Mouse (Mus musculus) liver, postnatal 0 days (tissue): ENCODE data around the gene Dnajb3. TPM values are rescaled to one million over a fixed set of nuclear protein-coding genes. Genes with fewer than 3 reads are reported as not detected.
A peak's percentile ranks its signal among the peaks of the same experiment; 100 is the strongest.
"Not testable (repeated sequence)": the region's sequence is repeated elsewhere in the genome, so short reads cannot be mapped to it uniquely, and the experiment has no call there.

Experiments
- ATAC-seq: fragments of 200-750 bp; cut with Nextera tagmentation; 2 replicates; pipeline ENCODE4 v1.8.0; 2017; ENCODE audit warnings: mild to moderate bottlenecking, moderate library complexity
- DNase-seq: peaks from one replicate; pipeline ENCODE4 v3.0.0-alpha.2; 2016
- H3K27ac ChIP-seq: fragments of 300-500 bp; sonication (generic); 2 replicates; pipeline ENCODE4 v1.5.1; 2014; ENCODE audit warnings: antibody characterized with exemption, moderate library complexity, mild to moderate bottlenecking, low read depth
- H3K27me3 ChIP-seq: fragments of 300-500 bp; sonication (generic); 2 replicates; pipeline ENCODE4 v1.6.1; 2014; ENCODE audit warnings: low read length, control low read depth, mixed read lengths; ENCODE audit not compliant: insufficient read depth
- H3K36me3 ChIP-seq: fragments of 300-500 bp; sonication (generic); replicated peaks from 2 replicates; pipeline ENCODE4 v1.6.1; 2014; ENCODE audit warnings: mild to moderate bottlenecking, control low read depth, low read length, moderate library complexity, mixed read lengths; ENCODE audit not compliant: insufficient read depth
- H3K4me1 ChIP-seq: fragments of 300-500 bp; sonication (generic); 2 replicates; pipeline ENCODE4 v1.6.1; 2014; ENCODE audit warnings: antibody characterized with exemption, mild to moderate bottlenecking, control low read depth; ENCODE audit not compliant: insufficient read depth
- H3K4me2 ChIP-seq: fragments of 300-500 bp; sonication (generic); 2 replicates; pipeline ENCODE4 v1.6.1; 2014; ENCODE audit warnings: low read depth, mild to moderate bottlenecking, low read length, moderate library complexity, mixed read lengths
- H3K4me3 ChIP-seq: fragments of 300-500 bp; sonication (generic); 2 replicates; pipeline ENCODE4 v1.5.1; 2014; ENCODE audit warnings: low read depth, low read length
- H3K9ac ChIP-seq: fragments of 300-500 bp; sonication (generic); replicated peaks from 2 replicates; pipeline ENCODE4 v1.6.1; 2014; ENCODE audit warnings: mild to moderate bottlenecking, moderate library complexity
- H3K9me3 ChIP-seq: fragments of 300-500 bp; sonication (generic); 2 replicates; pipeline ENCODE4 v1.6.1; 2016; ENCODE audit warnings: mild to moderate bottlenecking, control low read depth, low read length, mixed read lengths
- CTCF ChIP-seq: sonication (generic); IDR thresholded peaks from 2 replicates; pipeline ENCODE4 v1.5.1; 2016; ENCODE audit warnings: antibody characterized with exemption, low read depth
- EP300 ChIP-seq: IDR thresholded peaks from 2 replicates; pipeline ENCODE4 v1.6.1; 2016; ENCODE audit warnings: antibody characterized with exemption, low read depth, mild to moderate bottlenecking
- WGBS: fragments of 180-500 bp; shearing (Covaris S2); extraction: QIAGEN DNeasy Blood & Tissue Kit; methylation state at CpG from one replicate; pipeline ENCODE4 v1.1.7; 2014; ENCODE audit not compliant: insufficient replicate concordance; 5-methylcytosine and 5-hydroxymethylcytosine counted together
- polyA plus RNA-seq: library from polyadenylated mRNA; unstranded; fragments of >200 nt; fragmentation: Nextera tagmentation; extraction: Ambion mirVana; gene quantifications from 2 replicates; pipeline ENCODE4 v1.2.1, GENCODE M21; 2015

Gene Dnajb3
- polyA plus RNA-seq, 1 experiment from 2014 or later: 7.1 TPM

DNA sequence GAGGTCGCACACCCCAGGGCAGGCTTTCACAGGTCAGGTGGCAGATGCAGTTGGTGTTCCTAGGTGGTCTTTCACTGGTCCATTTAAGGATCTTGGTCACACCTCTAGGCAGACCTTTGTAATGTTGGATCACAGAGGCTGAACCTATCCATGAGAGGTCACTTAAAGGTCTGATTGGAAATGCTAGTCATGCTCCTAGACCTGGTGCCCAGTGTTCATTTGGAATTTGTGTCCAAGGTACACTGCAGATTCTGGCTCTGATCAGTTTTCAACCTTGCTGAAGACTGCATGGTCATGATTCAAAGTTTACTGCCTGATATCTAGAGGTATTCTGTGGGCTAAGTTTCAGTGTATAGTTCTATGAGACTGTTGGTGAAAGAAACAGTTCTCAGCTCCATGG lies 25.9 kb downstream of the Dnajb3 start:
- Histone ChIP-seq H3K27ac (peak overlapping the region; percentile 41; the same call in 1 of the 2 replicates), H3K9me3 (peaks cover 11% of the 10 kb centered on the region), H3K4me1 (no peaks in the 10 kb centered on the region), H3K4me3 (no peak overlapping the region), H3K27me3 (no peaks in the 10 kb centered on the region), H3K36me3 (no peaks in the 10 kb centered on the region), H3K9ac (no peak overlapping the region), H3K4me2 (no peak overlapping the region)
- 50% methylated on average over 1 of the region's 1 CpGs for WGBS
- DNase-seq: no peak
- TF ChIP-seq EP300: no peak
- no peak for TF ChIP-seq CTCF
- peak; percentile 75 for ATAC-seq

DNA sequence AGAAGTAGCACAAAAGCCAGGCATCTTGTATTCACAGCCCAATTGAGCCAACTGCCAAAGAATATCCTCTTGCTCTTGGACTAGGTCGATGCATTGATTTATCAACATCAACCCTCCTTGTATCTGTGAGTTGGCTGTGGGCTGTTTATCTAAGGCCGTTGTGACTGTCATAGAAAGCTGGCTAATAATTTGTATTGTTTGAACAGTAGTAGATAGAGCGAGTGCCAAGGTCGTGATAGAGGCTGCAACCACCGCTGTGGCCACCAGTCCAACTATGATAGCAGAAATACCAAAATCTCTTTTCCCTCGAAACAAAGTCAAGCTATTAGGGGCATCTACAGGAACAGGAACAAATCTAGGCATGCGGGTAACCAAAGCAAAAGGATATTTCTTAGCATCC lies 33.4 kb downstream of the Dnajb3 start:
- H3K9me3 ChIP-seq, DNase-seq, H3K27ac ChIP-seq, ATAC-seq, H3K9ac ChIP-seq, H3K36me3 ChIP-seq, H3K4me2 ChIP-seq, H3K4me3 ChIP-seq, H3K4me1 ChIP-seq, H3K27me3 ChIP-seq: not testable (repeated sequence)
- WGBS: 77% methylated on average over 5 of the region's 7 CpGs

DNA sequence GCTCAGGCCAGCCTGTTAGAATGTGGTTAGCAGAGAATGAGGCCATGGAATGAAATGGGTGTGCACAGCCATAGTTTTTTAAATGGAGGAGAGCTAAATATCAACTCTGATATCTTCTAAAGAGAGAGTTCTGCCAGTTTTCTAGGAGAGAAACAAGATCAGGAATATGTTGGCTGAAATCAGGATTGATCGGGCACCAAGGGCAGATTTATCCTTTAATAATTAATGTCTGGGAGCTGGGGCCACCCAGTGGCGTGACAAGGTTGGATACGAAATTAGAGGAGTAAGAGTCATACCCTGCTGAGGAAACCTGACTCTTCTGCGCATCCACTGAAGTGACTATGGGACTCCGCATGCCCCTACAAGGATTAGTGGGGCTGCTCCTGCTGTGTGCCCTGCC lies 39.9 kb downstream of the Dnajb3 start, which contains the start of gene Ugt1a5:
Gene Ugt1a5 (plus strand): TSS at position 302 of the 400 bp plus-strand sequence.
- DNase-seq (no peak), ATAC-seq (no peak)
- Histone ChIP-seq H3K4me3 (no peak within 1 kb of the TSS), H3K4me1 (no peaks in the 10 kb centered on the region), H3K9me3 (no peaks in the 10 kb centered on the region), H3K27me3 (no peaks in the 10 kb centered on the region), H3K4me2 (no peak within 1 kb of the TSS), H3K27ac (no peak within 1 kb of the TSS; the same call in 1 of the 2 replicates), H3K36me3 (no peaks in the 10 kb centered on the region), H3K9ac (no peak within 1 kb of the TSS)
- TF ChIP-seq EP300 (no peak), CTCF (no peak)
- WGBS: 81% methylated on average over 5 of the region's 5 CpGs

DNA sequence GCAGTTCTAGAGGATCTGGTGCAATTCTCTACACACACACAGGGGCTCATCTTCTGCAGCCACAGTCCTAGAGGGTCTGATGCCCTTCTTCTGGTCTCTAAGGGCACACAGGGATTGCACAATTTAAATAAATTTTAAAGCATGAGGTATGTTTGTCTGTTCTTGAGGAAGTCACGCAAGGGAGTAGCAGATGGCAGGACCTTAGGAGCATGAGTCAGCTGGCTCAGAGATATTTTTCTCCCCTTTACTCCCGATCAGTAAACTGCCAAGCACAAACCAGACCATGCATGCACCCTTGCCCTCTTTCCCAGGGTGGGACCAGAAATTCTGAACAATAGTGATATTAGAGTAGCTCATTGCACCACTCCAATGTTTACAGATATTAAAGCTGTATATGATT lies 47.2 kb downstream of the Dnajb3 start:
- ATAC-seq: no peak
- Histone ChIP-seq H3K9ac (no peak overlapping the region), H3K27ac (no peak overlapping the region), H3K36me3 (no peaks in the 10 kb centered on the region), H3K4me3 (no peak overlapping the region), H3K27me3 (no peaks in the 10 kb centered on the region), H3K9me3 (no peaks in the 10 kb centered on the region), H3K4me2 (no peak overlapping the region), H3K4me1 (no peaks in the 10 kb centered on the region)
- 40% methylated on average over 2 of the region's 2 CpGs for WGBS
- TF ChIP-seq CTCF: no peak
- TF ChIP-seq EP300: no peak
- no peak for DNase-seq

Other genes starting within 250 kb of the Dnajb3 start
- 7.3 and 9.2 TPM in 2 replicates for gene Usp40, start 197.2 kb downstream of the Dnajb3 start, polyA plus RNA-seq
- 0.21 and 0.45 TPM in 2 replicates for gene Ugt1a10, start 150.4 kb downstream of the Dnajb3 start, polyA plus RNA-seq
- 0.54 and 0.56 TPM in 2 replicates for gene Ugt1a9, start 135.0 kb downstream of the Dnajb3 start, polyA plus RNA-seq
- gene Ugt1a8, start 118.0 kb downstream of the Dnajb3 start, polyA plus RNA-seq: not detected in 2 replicates
- gene Ugt1a7c, start 110.7 kb downstream of the Dnajb3 start, polyA plus RNA-seq: 2.3 and 2.9 TPM in 2 replicates
- gene Ugt1a6b, start 102.5 kb downstream of the Dnajb3 start, polyA plus RNA-seq: 28.8 and 29.4 TPM in 2 replicates
- 27.7 and 28.5 TPM in 2 replicates for gene Ugt1a6a, start 71.0 kb downstream of the Dnajb3 start, polyA plus RNA-seq
- gene Ugt1a5, start 39.8 kb downstream of the Dnajb3 start, polyA plus RNA-seq: 0.08 and 0.19 TPM in 2 replicates
- not detected in 2 replicates for gene Ugt1a2, start 5.2 kb downstream of the Dnajb3 start, polyA plus RNA-seq
- gene Ugt1a1, start 6.2 kb upstream of the Dnajb3 start, polyA plus RNA-seq: 412 and 437 TPM in 2 replicates
- 0.61 and 0.66 TPM in 2 replicates for gene Mroh2a, start 21.2 kb upstream of the Dnajb3 start, polyA plus RNA-seq
- gene Hjurp, start 71.9 kb upstream of the Dnajb3 start, polyA plus RNA-seq: 31.4 and 37.0 TPM in 2 replicates
- gene Trpm8, start 71.9 kb upstream of the Dnajb3 start, polyA plus RNA-seq: not detected in 2 replicates
- 738 and 756 TPM in 2 replicates for gene Spp2, start 201.2 kb upstream of the Dnajb3 start, polyA plus RNA-seq